Mouse (Mus musculus) heart, postnatal 0 days (tissue): ENCODE results near the gene Dolk.

Experiments
- CTCF ChIP-seq: IDR thresholded peaks from 2 replicates; pipeline ENCODE4 v1.5.1; 2016; ENCODE audit warnings: antibody characterized with exemption, control low read depth, low read depth
- EP300 ChIP-seq: IDR thresholded peaks from 2 replicates; pipeline ENCODE4 v1.6.1; 2016; ENCODE audit warnings: antibody characterized with exemption, low read depth

DNA sequence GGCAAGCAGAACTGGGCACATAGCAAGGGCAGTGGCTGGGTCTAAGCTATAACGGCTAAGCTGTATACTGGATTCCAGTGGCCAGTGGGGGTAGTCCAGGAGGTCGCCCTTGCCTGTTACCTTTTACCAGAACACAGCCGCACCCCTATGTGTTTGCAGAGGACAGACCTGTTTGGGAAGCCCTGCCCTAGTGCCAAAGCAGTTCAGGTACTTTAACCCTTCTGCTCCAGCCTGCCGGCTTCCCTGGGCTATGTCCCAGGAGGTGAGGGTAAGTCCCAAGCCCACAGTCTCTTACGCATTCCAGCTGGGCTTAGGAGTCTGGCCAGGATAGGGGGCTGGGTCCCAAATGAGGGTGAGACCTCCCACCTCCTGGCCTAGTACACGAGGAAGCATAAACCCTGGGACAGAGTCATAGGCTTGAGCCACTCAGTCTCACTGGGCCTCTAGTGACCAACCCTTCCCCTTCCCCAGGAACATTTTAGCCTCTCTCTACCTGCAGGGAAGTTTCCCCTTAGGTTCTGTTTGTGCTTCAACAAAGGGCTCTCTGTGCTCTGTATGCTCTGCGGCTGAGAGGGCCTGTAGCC, 41.4 kb downstream of the Dolk start:
- TF ChIP-seq CTCF (no peak), EP300 (no peak)
